Mouse (Mus musculus): ENCODE results near the gene Wdr1. TPM values are rescaled to one million over a fixed set of nuclear protein-coding genes. Genes with fewer than 3 reads are reported as not detected.

Gene Wdr1
- polyA plus RNA-seq, 1 experiment, result 92.0 TPM

DNA sequence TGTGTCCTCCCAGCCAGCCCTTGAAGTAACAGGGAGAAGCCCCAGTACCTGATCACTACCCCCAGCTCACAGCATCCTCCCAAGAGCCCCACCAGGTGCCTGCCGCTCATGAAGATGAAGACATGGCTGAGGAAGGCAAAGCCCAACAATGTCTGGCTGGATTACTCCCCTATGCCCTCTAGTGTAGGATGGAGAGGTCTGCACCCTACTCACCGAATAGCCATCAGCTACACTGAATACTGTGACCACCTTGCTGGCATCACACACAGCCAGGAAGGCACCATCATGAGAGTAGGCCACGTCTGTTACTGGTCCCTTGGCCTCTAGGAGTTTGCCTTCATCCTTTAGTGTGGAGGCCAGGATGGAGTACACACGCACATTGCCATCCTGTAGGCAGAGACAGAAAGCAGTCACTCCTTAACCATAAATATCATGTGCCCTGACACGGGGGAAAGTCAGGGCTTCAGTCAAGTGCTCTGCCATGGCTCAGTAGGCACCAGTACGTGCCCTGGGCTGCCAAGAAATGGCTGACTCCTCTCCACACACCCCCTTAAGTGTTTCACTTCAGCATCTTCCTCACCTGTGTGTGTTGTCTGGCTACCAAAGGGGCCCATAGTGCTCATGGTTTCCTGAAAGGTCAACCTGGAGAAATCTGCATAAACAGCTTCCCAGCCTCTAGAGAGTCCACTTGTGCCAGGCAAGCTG is 33.1 kb downstream of the Wdr1 start:
- peak overlapping the region; percentile 3 for H3K4me3 ChIP-seq (replicated peaks)
- H3K9me3 ChIP-seq, result no peaks in the 10 kb centered on the region
- no peaks in the 10 kb centered on the region for H3K27me3 ChIP-seq (replicated peaks)
- TF ChIP-seq GATA1 (IDR thresholded peaks at IDR 0.05; ENCODE audit: borderline replicate concordance, low read length) (no peak), FLI1 (IDR thresholded peaks at IDR 0.05; ENCODE audit: low read length) (no peak)
- peaks cover 100% of the 10 kb centered on the region for H3K36me3 ChIP-seq (replicated peaks; ENCODE audit: low read length)
- H3K4me1 ChIP-seq, result 0 out of 2 replicates have a peak, but pooled peaks cover 7% of the 10 kb centered on the region

DNA sequence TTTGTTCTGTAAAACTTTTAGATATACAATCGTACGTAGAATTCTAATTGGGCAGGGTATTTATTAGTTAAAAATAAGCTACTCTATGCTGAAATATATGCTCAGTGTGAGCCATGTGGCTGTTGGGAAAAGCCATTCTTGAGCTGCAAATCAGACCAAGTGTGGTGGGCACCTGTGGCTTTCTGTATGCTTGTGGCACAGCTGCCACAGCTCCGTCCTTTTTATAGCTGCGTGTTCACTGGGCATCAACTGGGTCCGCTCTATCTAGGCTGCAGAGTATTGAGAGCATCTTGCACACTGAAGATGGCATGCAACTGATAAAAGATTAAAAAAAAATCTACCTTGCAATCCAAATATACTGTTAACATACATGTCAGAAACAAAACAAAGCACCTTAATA is 40.0 kb downstream of the Wdr1 start:
- Histone ChIP-seq H3K9me3 (no peaks in the 10 kb centered on the region), H3K4me1 (0 out of 2 replicates have a peak, but pooled peaks cover 4% of the 10 kb centered on the region), H3K4me3 (replicated peaks) (no peak overlapping the region), H3K36me3 (replicated peaks; ENCODE audit: low read length) (peaks cover 63% of the 10 kb centered on the region), H3K27me3 (replicated peaks) (no peaks in the 10 kb centered on the region)
- TF ChIP-seq GATA1 (IDR thresholded peaks at IDR 0.05; ENCODE audit: borderline replicate concordance, low read length), result no peak
- no peak for TF ChIP-seq FLI1 (IDR thresholded peaks at IDR 0.05; ENCODE audit: low read length)

DNA sequence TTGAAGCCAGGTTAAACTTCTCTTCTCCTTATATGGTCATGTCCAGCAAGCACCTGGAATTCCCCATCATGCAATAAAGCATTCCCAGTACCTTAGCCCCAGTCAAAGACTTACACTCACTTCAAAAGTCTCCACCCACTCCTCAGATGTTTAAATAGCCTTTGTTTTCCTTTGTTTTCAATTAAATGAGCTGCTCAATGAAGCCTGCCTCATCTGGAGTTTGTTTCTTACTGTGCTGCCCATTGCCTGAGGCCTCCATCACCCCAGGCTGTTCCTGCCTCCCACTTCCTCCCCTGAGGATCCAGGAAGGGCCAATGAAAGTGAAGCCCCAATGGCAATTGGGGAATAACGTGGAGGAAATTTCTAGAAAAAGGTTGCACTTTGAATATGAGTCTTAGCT is 42.2 kb downstream of the Wdr1 start:
- Histone ChIP-seq H3K27me3 (replicated peaks) (no peaks in the 10 kb centered on the region), H3K4me1 (peaks cover 9% of the 10 kb centered on the region), H3K9me3 (no peaks in the 10 kb centered on the region), H3K4me3 (replicated peaks) (no peak overlapping the region), H3K36me3 (replicated peaks; ENCODE audit: low read length) (peaks cover 41% of the 10 kb centered on the region)
- TF ChIP-seq FLI1 (IDR thresholded peaks at IDR 0.05; ENCODE audit: low read length) (no peak), GATA1 (IDR thresholded peaks at IDR 0.05; ENCODE audit: borderline replicate concordance, low read length) (no peak)

DNA sequence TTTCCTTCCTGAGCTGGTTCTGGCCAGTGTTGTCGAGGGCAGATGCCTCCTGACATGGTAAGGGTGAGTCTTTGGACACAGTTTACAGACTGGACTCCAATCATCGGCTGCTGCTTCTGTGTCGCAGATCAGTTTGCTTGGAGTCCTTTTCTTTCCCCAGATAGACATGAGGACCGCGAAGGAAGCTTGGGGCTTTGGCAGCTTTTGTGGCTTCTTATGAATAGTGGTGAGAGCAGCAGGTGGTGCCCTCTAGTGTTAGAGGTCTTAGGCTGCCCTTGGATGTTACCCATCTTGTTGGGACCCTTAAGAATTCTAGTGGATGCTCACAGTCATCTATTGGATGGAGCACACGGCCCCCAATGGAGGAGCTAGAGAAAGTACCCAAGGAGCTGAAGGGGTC is 46.8 kb downstream of the Wdr1 start:
- TF ChIP-seq GATA1 (IDR thresholded peaks at IDR 0.05; ENCODE audit: borderline replicate concordance, low read length) (no peak), FLI1 (IDR thresholded peaks at IDR 0.05; ENCODE audit: low read length) (no peak)
- peaks cover 5% of the 10 kb centered on the region for H3K27me3 ChIP-seq (replicated peaks)
- no peaks in the 10 kb centered on the region for H3K9me3 ChIP-seq
- peaks cover 22% of the 10 kb centered on the region for H3K4me1 ChIP-seq
- peaks cover under 1% of the 10 kb centered on the region for H3K36me3 ChIP-seq (replicated peaks; ENCODE audit: low read length)
- peak overlapping the region; percentile 69 for H3K4me3 ChIP-seq (replicated peaks)

DNA sequence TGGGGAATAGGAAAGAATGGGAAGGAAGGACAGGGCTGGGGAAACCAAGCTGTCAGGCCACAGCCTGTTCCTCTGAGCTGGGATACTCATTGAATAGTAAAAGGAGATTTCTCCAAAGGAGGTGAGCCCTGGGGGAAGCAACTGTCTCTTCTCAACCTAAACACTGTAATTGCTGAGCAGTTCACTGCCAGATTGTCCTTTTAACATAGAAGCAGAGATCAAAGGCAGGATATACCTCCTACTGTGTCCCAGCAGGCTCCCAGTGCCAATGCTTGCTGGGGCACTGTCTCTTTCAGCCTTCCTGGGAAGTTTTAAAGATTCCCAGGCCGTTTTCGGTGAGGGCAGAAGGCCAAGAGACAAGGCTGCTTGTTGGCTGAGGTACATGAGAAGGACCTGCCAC is 50.0 kb downstream of the Wdr1 start:
- Histone ChIP-seq H3K9me3 (peaks cover 12% of the 10 kb centered on the region), H3K27me3 (replicated peaks) (peaks cover 5% of the 10 kb centered on the region), H3K4me1 (peaks cover 44% of the 10 kb centered on the region), H3K4me3 (replicated peaks) (no peak overlapping the region), H3K36me3 (replicated peaks; ENCODE audit: low read length) (peaks cover 8% of the 10 kb centered on the region)
- no peak for TF ChIP-seq GATA1 (IDR thresholded peaks at IDR 0.05; ENCODE audit: borderline replicate concordance, low read length)
- TF ChIP-seq FLI1 (IDR thresholded peaks at IDR 0.05; ENCODE audit: low read length), result no peak

DNA sequence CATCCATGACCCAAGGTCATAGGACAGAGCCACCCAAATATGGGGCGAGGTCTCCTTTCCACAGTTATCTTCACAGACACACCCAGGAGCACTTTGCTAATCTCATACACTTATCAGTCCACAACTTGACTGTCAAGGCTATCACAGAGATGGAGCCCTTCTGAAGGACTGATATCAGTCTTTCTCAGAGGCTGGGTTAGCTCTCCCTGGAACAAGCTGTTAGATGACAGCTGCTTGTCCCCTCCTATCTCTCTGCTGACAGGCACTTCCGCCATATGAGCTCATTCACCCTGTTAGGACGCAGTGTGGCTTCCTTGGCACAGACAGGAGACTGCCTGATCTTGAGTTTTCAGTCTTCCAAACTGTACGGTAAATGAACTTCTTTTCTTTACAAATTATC is 53.5 kb downstream of the Wdr1 start:
- H3K27me3 ChIP-seq (replicated peaks), result peaks cover 5% of the 10 kb centered on the region
- no peak overlapping the region for H3K4me3 ChIP-seq (replicated peaks)
- H3K36me3 ChIP-seq (replicated peaks; ENCODE audit: low read length), result peaks cover 8% of the 10 kb centered on the region
- H3K9me3 ChIP-seq, result peaks cover 12% of the 10 kb centered on the region
- TF ChIP-seq FLI1 (IDR thresholded peaks at IDR 0.05; ENCODE audit: low read length), result no peak
- no peak for TF ChIP-seq GATA1 (IDR thresholded peaks at IDR 0.05; ENCODE audit: borderline replicate concordance, low read length)
- H3K4me1 ChIP-seq, result peaks cover 58% of the 10 kb centered on the region

DNA sequence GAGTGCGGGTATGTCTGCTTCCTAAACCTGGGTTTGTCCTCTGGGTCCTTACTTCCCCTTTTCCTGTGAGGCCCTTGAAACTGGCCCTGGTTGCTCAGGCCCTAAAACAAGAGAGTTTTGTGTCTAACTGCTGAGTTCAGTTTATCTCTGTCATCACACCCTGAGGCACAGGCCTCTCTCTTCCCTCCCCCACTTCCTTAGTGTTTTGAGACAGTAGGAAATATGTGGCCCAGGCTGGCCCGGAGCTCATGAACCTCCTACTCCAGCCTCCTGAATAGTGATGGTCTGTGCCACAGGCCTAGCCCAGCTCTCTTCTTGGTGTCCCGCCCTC is 57.6 kb downstream of the Wdr1 start:
- Histone ChIP-seq H3K4me3 (replicated peaks) (no peak overlapping the region), H3K27me3 (replicated peaks) (no peaks in the 10 kb centered on the region), H3K9me3 (peaks cover 12% of the 10 kb centered on the region), H3K36me3 (replicated peaks; ENCODE audit: low read length) (peaks cover 8% of the 10 kb centered on the region), H3K4me1 (peaks cover 58% of the 10 kb centered on the region)
- TF ChIP-seq GATA1 (IDR thresholded peaks at IDR 0.05; ENCODE audit: borderline replicate concordance, low read length) (no peak), FLI1 (IDR thresholded peaks at IDR 0.05; ENCODE audit: low read length) (no peak)

DNA sequence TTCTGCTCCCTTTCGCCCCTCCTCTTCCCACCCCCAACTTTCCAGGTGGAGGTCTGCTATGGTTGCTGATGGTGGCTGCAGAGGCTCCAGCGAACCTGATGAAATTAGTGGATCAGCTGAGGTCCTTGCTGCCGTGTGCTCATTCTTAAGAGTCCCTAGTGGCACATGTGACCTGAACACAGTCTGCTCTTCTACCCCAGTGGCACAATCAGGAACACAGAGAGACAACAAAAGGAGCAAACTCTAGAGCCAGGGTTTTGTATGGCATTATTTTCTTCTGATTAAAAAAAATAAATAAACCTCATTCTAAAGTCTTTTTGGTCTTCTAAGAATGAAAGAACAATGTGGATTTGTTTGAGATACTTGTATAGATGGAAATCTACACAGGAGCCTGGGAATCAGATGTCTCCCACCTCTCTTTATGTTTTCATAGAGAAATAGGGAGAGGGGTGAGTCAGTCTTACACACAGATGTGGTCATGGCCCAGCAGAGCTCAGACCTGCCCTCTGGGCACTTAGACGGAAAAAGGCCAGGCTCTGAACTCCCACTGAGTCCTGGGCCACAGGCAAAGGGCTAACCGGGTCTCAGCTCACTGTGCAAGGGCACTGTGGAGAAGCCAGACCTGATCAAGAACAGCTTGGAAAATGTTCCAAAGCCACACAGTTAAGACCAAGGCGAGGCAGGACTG is 58.1 kb downstream of the Wdr1 start:
- peaks cover 11% of the 10 kb centered on the region for H3K9me3 ChIP-seq
- no peaks in the 10 kb centered on the region for H3K27me3 ChIP-seq (replicated peaks)
- no peak overlapping the region for H3K4me3 ChIP-seq (replicated peaks)
- H3K36me3 ChIP-seq (replicated peaks; ENCODE audit: low read length), result peaks cover 8% of the 10 kb centered on the region
- peaks cover 58% of the 10 kb centered on the region for H3K4me1 ChIP-seq
- TF ChIP-seq FLI1 (IDR thresholded peaks at IDR 0.05; ENCODE audit: low read length), result no peak
- TF ChIP-seq GATA1 (IDR thresholded peaks at IDR 0.05; ENCODE audit: borderline replicate concordance, low read length), result no peak

DNA sequence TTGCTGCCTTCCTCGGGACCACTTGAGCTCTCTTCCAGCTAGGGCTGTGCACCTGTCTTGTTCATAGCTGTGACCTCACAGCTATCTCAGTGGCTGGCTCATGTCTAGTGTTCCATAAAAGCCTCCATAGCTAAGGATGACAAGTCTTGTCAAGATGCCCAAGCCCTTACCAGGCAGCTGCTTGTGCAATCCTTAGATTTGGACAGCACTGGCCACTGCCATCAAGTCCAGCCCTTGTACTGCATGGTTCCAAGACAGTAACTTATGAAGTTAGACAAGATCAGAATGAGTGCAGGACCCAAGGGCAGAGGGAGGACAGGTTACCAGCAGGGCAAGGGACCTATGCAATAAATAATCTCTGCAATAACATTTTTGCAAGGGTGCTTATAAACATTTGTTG is 58.9 kb downstream of the Wdr1 start:
- TF ChIP-seq FLI1 (IDR thresholded peaks at IDR 0.05; ENCODE audit: low read length) (no peak), GATA1 (IDR thresholded peaks at IDR 0.05; ENCODE audit: borderline replicate concordance, low read length) (no peak)
- Histone ChIP-seq H3K27me3 (replicated peaks) (no peaks in the 10 kb centered on the region), H3K4me1 (peaks cover 58% of the 10 kb centered on the region), H3K4me3 (replicated peaks) (no peak overlapping the region), H3K9me3 (peaks cover 3% of the 10 kb centered on the region), H3K36me3 (replicated peaks; ENCODE audit: low read length) (peaks cover 1% of the 10 kb centered on the region)

DNA sequence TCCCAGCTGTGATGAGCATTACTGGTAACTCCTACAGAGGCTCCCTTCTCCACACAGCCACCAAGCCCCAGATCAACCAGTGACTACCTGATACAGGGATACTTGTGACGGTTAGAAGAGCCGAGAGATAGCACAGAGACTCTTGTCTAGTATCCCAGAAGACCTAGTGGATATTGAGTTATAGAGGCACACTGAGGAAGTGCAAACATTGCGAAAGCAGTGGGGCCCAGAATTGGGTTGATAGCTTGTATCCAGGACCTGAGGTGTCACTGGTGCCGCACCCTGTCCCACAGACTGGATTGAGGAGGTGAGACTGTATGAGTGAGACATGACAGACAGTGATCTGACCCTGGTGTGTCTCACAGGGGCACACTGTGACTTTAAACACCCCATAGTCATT is 60.0 kb downstream of the Wdr1 start, which contains the start of gene Slc2a9:
TSS of gene Slc2a9 (minus strand) at position 152 of the 400 bp plus-strand sequence.
- Histone ChIP-seq H3K4me3 (replicated peaks) (peak within 1 kb of the TSS; percentile 62), H3K27me3 (replicated peaks) (no peaks in the 10 kb centered on the region), H3K9me3 (no peaks in the 10 kb centered on the region), H3K4me1 (peaks cover 63% of the 10 kb centered on the region), H3K36me3 (replicated peaks; ENCODE audit: low read length) (no peaks in the 10 kb centered on the region)
- TF ChIP-seq FLI1 (IDR thresholded peaks at IDR 0.05; ENCODE audit: low read length) (no peak), GATA1 (IDR thresholded peaks at IDR 0.05; ENCODE audit: borderline replicate concordance, low read length) (no peak)
